Mouse (Mus musculus) kidney, adult 18-20 months (tissue): ENCODE data around the gene Mbnl2.

Experiments used
- DNase-seq: peaks from one replicate; pipeline ENCODE4 v3.0.0; 2021

Gene Mbnl2

DNA sequence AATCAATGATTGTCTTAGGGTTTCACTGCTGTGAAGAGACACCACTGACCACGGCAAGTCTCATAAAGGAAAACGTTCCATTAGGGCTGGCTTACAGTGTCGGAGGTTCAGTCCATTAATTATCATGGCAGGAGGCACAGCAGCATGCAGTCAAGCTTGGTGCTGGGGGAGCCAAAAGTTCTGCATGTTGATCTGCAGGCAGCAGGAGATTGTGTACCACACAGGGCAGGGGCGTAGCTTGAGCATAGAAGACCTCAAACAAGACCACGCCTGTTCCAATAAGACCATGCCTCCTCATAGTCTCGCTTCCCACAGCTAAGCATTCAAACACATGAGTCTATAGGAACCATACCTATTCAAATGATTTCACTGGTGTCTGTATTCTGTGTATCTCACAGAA lies 85.7 kb downstream of the Mbnl2 start:
- no peak for DNase-seq

DNA sequence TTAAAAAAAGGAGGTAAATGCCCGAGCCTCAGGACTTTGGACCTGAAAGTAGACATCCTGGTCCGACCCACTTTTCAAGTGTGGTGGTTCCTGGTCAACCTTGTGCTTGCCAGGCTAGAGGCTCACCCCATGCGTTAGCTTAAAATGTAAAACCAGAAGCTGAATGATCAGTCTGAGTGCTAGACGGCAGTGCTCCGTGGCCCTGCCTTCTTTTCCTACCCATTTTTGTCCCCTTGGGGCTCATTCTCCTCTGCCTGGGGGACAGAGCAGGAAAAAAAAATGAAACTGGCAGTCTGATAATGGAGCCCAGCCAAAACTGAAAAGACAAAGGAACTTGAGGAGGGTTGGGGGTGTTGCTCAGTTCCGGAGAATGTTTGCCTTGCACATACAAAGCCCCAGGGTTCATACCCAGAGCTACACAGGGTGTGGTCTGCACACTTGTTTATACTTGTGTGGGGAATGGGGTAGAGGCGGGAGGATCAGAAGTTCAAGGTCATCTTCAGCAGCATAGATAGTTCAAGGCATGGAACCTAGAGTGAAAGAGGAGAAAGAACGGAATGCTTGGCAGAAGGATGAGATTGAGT lies 87.0 kb downstream of the Mbnl2 start:
- no peak for DNase-seq

GRCm38 (mm10) chr14:120363090-120363818 lies 87.8 kb downstream of the Mbnl2 start:
- DNase-seq: no peak

GRCm38 (mm10) chr14:120365088-120365487 lies 89.6 kb downstream of the Mbnl2 start:
- no peak for DNase-seq

DNA sequence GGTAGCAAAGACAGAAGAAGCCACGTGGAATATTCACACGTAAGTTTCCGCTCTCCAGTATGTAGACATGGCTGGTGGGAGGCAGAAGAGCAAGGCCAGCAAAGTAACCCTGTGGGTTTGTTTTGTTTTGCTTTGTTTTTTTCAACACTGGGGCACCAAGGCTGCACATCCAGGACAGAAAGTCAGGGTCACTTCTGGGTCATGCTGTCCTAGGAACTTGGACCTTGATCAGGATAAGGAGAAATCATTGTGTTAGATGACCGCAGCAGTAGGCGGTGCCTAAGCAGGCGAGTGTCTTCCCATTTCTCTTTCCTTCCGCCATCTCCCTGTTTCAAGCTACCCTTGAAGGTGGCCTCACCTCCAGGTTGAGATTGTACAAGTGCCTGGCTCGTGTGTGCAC lies 91.5 kb downstream of the Mbnl2 start:
- DNase-seq: no peak

DNA sequence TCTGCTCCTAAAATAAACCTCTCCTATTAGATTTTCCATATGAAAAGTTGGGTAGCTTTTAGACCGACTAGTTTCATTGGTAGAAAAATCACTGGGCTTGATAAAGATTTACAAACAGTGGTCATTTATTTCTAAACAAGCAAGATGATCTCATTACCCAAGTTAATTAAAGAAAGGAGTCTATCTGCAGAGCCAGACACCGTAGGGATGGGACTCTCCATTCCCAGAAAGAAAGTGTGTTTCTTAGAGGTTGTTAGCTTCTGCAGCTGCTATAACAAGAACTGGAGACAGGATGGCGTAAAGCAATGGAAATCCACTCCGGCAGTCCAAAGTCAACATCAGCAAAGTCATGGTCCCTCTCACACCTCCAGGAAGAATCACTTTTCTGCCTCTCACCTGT lies 92.1 kb downstream of the Mbnl2 start:
- DNase-seq: no peak

DNA sequence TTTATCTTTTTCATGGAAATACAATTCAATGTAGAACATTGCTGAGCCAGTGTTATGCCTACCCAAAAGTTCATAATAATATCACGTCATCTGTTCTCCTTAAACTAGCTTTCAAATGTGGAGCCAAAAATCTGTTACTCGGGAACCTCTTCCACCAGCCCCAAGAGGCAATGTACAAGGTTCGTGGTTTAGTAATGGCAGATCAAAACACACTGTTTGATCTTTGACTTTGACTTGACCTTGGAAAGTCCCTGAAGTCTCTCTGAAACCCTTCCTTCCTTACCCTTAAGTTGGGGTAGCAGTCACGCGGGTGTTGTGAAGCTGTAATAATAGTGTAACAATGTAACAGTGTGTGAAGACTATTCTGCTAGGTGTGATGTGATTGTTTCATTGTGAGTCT lies 93.0 kb downstream of the Mbnl2 start:
- no peak for DNase-seq

GRCm38 (mm10) chr14:120368914-120369391 lies 93.5 kb downstream of the Mbnl2 start:
- DNase-seq: no peak

GRCm38 (mm10) chr14:120370044-120370443 lies 94.6 kb downstream of the Mbnl2 start:
- DNase-seq: no peak

DNA sequence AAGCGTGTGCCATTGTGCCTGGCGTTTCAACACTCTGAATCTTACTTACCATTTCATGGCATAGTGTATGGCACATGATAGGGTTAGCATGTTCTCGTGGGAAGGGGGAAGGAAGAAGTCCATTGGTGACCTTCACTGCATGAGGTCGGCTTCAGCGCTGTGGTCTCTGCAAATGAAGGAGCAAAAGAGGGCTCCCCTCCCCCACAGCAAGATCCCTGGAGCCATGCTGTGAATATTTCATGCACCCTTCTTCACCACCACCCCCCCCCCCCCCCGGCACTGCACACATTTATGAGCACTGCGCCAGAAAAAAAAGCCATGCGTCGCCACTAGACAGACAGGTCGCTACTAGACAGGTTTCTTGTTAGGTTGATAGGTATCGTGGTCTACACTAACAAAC lies 95.2 kb downstream of the Mbnl2 start:
- DNase-seq: no peak

- DNase-seq: no peak
These were observed 95.7 kb downstream of the Mbnl2 start for GRCm38 (mm10) chr14:120371174-120371573.

GRCm38 (mm10) chr14:120373026-120374024 lies 97.9 kb downstream of the Mbnl2 start:
- DNase-seq: no peak

GRCm38 (mm10) chr14:120374786-120375185 lies 99.3 kb downstream of the Mbnl2 start:
- DNase-seq: no peak

DNA sequence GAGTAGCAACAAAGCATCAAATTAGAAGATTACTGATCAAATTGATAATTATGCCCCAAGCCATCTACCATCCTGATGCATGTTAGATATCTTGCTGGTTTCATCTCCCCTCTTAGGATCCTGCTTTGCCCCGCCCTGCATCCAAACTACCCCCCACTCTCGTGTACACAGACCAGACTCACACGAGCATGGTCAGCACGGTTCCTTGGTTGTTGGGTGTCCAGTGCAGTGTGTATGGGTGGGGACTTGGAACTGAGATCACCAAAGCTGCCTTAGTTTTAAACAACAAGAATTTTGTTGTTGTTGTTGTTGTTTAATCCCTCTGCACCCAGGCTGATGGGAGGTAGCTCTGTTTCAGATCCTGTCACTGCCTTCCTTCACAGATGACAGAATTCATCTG lies 101.7 kb downstream of the Mbnl2 start:
- DNase-seq: no peak

- DNase-seq: no peak
These were observed 102.5 kb downstream of the Mbnl2 start for GRCm38 (mm10) chr14:120378002-120378401.

- DNase-seq: no peak
These were observed 104.2 kb downstream of the Mbnl2 start for GRCm38 (mm10) chr14:120379716-120380115.

DNA sequence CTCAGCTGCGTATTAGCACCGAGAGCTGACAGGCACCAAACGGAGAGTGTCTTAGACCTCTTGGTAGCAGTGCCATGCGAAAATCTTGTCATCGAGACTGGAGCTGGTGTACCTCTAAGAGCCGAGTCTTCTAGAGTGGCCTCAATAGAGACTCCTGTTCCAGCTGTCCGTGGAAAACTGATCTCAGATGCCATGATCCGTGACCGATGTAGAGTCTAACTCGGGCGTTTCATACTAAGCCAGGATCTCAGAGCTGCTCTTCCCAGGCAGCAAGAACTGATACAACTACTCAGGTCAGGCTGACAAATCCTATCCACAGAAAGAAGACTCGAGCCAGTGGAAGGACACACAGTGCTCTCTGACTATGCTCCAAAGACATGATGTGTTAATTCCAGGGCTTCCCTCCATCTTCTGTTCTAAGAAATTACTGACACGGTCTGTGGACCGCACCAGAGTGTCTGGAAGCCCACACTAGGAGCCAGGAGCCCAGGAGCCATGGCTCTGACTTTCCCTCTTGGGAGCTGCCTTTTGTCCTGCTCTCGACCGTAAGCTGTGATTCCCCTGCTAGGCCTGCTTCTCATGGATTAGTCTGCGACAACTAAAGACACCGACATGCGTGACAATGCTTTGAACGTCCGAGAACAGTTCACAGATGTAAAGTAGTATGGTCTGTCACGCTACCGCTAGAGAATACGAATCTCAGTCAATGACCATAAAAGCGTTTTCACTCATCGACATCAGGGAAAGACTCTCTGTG lies 106.1 kb downstream of the Mbnl2 start:
- no peak for DNase-seq

DNA sequence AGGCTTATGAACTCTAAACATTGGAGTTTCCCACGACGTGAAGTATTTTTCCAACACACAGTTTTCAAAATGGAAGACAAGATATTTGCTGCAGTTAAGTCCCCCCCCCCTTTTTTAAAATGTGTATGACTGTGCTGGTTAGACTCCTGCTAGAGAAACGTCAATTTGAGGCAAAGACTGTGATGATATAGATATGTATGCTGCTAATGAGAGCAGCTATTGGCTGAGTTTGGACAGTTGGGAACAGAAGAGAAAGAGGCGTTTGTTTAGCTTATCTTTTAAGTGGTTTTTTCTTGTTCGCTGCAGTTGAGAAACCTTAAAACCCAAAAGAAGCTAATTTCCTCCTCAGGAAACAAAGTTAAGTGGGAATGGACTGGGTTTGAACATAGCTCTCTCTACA lies 106.7 kb downstream of the Mbnl2 start:
- no peak for DNase-seq

DNA sequence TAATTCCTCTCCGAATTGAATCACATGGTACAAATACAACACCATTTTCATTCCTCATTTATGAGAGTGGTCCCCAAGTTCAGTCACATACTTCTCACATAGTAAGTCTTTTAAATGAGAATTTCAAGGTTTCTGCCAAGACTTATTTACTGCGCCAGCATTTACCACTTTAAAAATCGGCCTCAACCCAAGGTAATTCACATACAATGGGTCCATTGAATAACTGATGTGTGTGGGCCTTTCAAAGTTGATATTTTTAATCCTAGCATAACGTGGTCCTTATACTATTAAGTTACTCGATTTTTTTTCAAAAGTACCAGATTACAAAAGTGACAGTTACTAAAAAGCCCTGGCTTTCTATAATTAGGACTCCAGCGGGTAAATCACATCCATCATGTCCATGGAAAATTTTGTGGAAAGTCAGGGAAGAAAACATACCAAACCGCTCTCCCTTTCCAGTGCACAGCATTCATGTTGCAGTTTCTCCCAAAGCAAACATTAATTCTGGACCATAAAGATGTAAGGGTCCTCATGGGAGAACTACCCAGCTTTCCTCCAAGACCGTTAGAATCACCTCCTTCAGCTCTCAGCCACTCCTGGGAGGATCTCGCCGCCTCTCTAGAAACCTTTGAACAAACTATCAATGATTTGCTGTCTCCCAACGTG lies 107.8 kb downstream of the Mbnl2 start:
- no peak for DNase-seq

- no peak for DNase-seq
These were observed 109.1 kb downstream of the Mbnl2 start for GRCm38 (mm10) chr14:120384615-120385014.

- no peak for DNase-seq
These were observed 111.8 kb downstream of the Mbnl2 start for GRCm38 (mm10) chr14:120387293-120387692.
